Mouse (Mus musculus) liver, adult 2 months (tissue): ENCODE measurements around the gene Wwox. TPM values are rescaled to one million over a fixed set of nuclear protein-coding genes. Genes with fewer than 3 reads are reported as not detected.

ENCODE experiments used
- DNase-seq: peaks from one replicate; pipeline ENCODE4 v3.0.0-alpha.2; 2011; ENCODE audit warnings: low read depth, low spot score; ENCODE audit errors: extremely low read depth
- H3K27ac ChIP-seq: fragments of 200-500 bp; replicated peaks from 2 replicates; pipeline ENCODE4 v1.5.1; 2012; ENCODE audit warnings: low read depth, mild to moderate bottlenecking, control low read depth, inconsistent platforms, low read length; ENCODE audit not compliant: insufficient read depth
- H3K27me3 ChIP-seq: fragments of 200-500 bp; 2 replicates; pipeline ENCODE4 v1.6.1; 2012; ENCODE audit warnings: mild to moderate bottlenecking, moderate library complexity, low read length, inconsistent platforms; ENCODE audit not compliant: control insufficient read depth, insufficient read depth
- H3K36me3 ChIP-seq: fragments of 200-500 bp; 2 replicates; pipeline ENCODE4 v1.6.1; 2012; ENCODE audit warnings: low read length, inconsistent platforms; ENCODE audit not compliant: control insufficient read depth, insufficient read depth
- H3K4me1 ChIP-seq: fragments of 200-500 bp; 2 replicates; pipeline ENCODE4 v1.6.1; 2011; ENCODE audit warnings: low read length; ENCODE audit not compliant: control insufficient read depth, insufficient read depth
- H3K4me3 ChIP-seq: fragments of 200-500 bp; 2 replicates; pipeline ENCODE4 v1.5.1; 2011; ENCODE audit warnings: low read depth, mild to moderate bottlenecking, control low read depth, low read length, moderate library complexity; ENCODE audit not compliant: insufficient read depth
- H3K79me2 ChIP-seq: fragments of 200-500 bp; 2 replicates; pipeline ENCODE4 v1.6.1; 2012; ENCODE audit warnings: inconsistent platforms, mild to moderate bottlenecking, low read length, moderate library complexity; ENCODE audit not compliant: control insufficient read depth, insufficient read depth
- H3K9ac ChIP-seq: fragments of 200-500 bp; 2 replicates; pipeline ENCODE4 v1.6.1; 2012; ENCODE audit warnings: low read depth, mild to moderate bottlenecking, control low read depth, inconsistent platforms, low read length
- CTCF ChIP-seq: fragments of 200-500 bp; IDR thresholded peaks from 2 replicates; pipeline ENCODE4 v1.5.1; 2011; ENCODE audit warnings: low read depth, low read length, control low read depth
- POLR2A ChIP-seq: fragments of 200-500 bp; IDR thresholded peaks from 2 replicates; pipeline ENCODE4 v1.6.1; 2011; ENCODE audit warnings: low read length, control low read depth; ENCODE audit not compliant: insufficient read depth; ENCODE audit errors: extremely low read depth
- WGBS: fragments of 180-500 bp; shearing (Covaris S2); methylation state at CpG from one replicate; pipeline ENCODE4 v1.1.7; 2018; 5-methylcytosine and 5-hydroxymethylcytosine counted together
- polyA plus RNA-seq: library from polyadenylated mRNA; depleted of rRNA; stranded (reverse); fragments of >200 nt; gene quantifications from 2 replicates; pipeline ENCODE4 v1.2.3, GENCODE M21; 2012
- total RNA-seq: library from RNA; depleted of rRNA; stranded (reverse); fragments of >200 nt; gene quantifications from 2 replicates; pipeline ENCODE4 v1.2.3, GENCODE M21; 2014

Wwox gene
- total and polyA plus RNA-seq, 2 experiments = 7.2 to 10.0 TPM

DNA sequence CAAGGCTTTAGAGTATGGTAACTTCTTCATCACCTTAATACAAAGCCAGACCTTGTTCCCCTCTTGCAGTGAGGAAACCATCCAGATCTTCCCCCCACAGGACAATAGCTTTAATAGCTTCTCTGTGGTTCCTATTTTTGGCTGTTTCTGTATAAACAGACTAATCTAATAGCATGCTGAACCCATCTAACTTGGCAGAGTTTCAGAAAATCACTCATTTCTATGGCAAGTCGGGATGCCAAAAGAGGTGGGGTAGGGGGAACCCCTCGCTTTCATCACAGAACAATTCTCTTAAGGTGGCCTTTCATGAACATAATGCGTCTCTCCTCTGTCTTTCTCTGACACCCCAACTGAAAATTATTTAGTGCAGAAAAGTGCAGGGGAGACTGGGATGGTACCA, 433.0 kb downstream of the Wwox start:
- Histone ChIP-seq H3K4me3 (no peak overlapping the region), H3K27me3 (no peaks in the 10 kb centered on the region), H3K9ac (no peak overlapping the region), H3K27ac (no peak overlapping the region), H3K4me1 (no peaks in the 10 kb centered on the region), H3K36me3 (no peaks in the 10 kb centered on the region), H3K79me2 (no peaks in the 10 kb centered on the region)
- TF ChIP-seq POLR2A = no peak
- no peak for TF ChIP-seq CTCF
- DNase-seq = no peak
- 86% methylated on average over 3 of the region's 3 CpGs for WGBS

DNA sequence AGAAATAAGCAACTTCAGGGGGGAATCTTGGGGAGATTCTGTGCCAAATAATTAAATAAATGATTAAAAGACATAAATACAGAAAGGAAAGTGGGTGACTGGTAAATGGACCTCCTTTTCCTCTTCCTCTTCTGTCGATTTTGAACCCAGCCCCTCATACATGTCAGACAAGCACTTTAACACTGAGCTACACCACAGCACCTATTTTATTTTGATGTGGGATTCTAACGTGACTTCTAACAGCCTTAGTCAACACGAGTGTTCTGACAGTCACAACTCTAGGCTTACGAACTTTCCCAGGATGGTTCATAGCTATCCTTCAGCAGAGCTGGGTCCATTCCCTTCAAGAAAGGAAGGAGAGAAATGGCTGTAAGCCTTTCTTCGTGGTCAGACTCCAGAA, 435.7 kb downstream of the Wwox start:
- H3K27me3 ChIP-seq = no peaks in the 10 kb centered on the region
- H3K4me3 ChIP-seq = no peak overlapping the region
- H3K36me3 ChIP-seq = no peaks in the 10 kb centered on the region
- 82% methylated on average over 5 of the region's 5 CpGs for WGBS
- no peaks in the 10 kb centered on the region for H3K79me2 ChIP-seq
- H3K4me1 ChIP-seq = no peaks in the 10 kb centered on the region
- DNase-seq = no peak
- H3K9ac ChIP-seq = no peak overlapping the region
- no peak for TF ChIP-seq POLR2A
- no peak for TF ChIP-seq CTCF
- no peak overlapping the region for H3K27ac ChIP-seq

DNA sequence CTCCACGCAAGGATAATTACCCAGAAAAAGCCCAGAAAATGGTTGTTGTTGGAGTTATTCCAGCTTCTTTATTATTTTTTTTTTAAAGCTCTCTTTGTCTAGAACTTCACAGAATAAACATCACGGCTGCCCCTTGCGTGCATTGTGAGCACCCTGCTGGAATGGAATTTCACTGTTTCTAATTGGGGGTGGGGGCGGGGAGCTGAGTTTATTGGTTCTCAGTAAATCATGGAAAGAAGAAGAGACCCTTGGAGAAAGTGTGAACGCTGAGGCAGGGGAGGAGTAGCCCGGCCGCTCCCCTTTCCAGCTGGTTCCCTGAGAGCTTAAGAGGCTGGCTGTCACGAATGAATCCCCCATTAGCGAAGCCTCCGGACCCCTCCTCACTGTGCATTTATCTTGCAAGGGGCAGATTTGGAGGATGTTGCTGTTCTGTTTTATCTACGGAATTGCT, 436.7 kb downstream of the Wwox start:
- no peaks in the 10 kb centered on the region for H3K4me1 ChIP-seq

DNA sequence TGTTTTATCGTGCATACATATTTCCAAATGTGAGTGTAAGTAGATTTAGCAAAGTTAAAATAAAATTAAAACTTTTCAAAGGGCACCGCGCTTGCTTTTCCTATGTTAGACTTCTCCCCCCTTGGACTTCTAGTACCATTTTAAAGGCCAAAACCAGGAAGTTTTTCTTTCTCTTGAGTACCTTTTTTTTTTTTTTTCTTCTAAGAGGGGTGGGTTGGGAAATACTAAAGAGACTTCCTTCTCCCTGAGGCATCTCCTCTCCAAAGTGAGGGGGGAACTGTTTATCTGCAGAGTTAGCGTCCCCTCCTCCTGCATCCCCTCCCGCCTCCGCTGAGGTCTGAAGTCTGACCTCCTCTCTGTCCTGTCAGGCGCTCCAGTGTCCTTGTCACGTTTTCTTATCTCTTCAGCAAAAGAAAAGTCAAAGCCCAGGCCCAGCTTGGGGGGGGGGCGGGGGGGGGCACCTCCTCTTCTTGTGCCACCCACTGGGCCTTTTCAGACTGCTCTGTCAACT, 437.3 kb downstream of the Wwox start:
- no peaks in the 10 kb centered on the region for H3K27me3 ChIP-seq
- no peak for TF ChIP-seq CTCF
- no peak for TF ChIP-seq POLR2A
- DNase-seq = no peak
- no peaks in the 10 kb centered on the region for H3K79me2 ChIP-seq
- H3K36me3 ChIP-seq = no peaks in the 10 kb centered on the region
- H3K27ac ChIP-seq = no peak overlapping the region
- H3K4me3 ChIP-seq = no peak overlapping the region
- no peak overlapping the region for H3K9ac ChIP-seq
- H3K4me1 ChIP-seq = no peaks in the 10 kb centered on the region
- WGBS = 75% methylated on average over 9 of the region's 9 CpGs

More for the DNA sequence above, 436.7 kb downstream of the Wwox start:
- no peak overlapping the region for H3K9ac ChIP-seq
- DNase-seq = no peak
- no peaks in the 10 kb centered on the region for H3K79me2 ChIP-seq
- TF ChIP-seq CTCF (no peak), POLR2A (no peak)
- no peaks in the 10 kb centered on the region for H3K27me3 ChIP-seq
- H3K36me3 ChIP-seq = no peaks in the 10 kb centered on the region
- H3K27ac ChIP-seq = no peak overlapping the region
- no peak overlapping the region for H3K4me3 ChIP-seq
- WGBS = 75% methylated on average over 11 of the region's 11 CpGs

DNA sequence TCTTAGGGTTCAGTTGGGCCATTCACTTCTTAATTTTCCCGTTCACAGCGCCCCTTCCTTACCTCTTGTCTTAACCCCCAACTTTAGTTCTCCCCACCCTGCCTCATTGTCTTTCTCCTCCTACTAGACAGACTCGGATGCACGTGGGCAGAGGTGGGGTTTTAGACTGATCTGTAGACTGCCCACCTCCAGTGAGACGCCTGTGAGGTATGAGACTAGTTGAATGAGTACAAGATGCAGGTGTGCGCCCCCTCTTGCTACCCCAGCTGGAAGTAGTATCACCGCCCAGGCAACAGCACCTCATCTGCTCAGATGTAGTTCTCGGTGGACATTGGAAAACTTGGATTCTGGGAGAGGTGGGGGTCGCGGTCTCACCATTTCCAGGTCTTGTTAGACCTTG, 437.8 kb downstream of the Wwox start:
- TF ChIP-seq CTCF (no peak), POLR2A (no peak)
- H3K4me1 ChIP-seq = no peaks in the 10 kb centered on the region
- H3K79me2 ChIP-seq = no peaks in the 10 kb centered on the region
- 90% methylated on average over 10 of the region's 10 CpGs for WGBS
- no peaks in the 10 kb centered on the region for H3K36me3 ChIP-seq
- DNase-seq = no peak
- H3K27me3 ChIP-seq = no peaks in the 10 kb centered on the region
- no peak overlapping the region for H3K9ac ChIP-seq
- H3K4me3 ChIP-seq = no peak overlapping the region
- no peak overlapping the region for H3K27ac ChIP-seq

DNA sequence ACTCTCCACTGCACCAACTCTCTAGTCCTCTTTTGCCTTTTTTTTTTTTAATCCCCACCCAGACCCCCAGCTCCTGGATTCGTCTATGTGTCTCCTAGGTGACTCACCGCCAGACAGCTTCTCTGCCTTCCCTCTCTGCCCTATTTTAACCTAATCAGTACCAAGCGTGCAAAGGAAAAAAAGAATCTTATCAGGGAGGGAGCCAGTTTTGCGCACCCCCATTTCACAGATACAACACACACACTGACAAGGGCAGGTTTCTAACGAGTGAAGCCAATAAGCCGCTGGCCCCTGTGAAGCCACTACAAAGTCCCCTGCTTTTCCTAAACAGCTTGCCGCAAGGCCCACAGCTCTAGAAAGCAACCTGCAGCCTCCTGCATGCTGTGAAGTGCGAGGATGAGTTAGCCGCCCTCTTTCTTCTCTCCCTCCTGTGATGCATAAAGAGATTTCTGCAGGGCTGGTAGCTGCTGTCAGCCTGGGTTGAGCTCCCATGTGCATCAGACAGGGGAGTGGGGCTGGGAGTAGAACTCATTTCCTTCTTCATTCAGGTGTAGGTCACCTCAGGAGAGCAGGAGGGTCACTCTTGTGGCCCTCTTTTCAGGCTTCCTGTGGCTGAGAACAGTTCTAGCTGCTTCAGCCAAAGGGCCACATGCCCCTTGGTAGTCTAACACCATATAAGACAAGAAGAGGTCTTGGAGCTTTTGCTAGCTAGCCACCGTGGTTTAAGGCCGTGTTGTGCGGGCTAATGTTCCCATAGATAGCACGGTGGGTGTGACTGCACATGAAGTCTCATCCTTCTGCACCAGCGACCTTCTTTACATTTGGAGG, 439.2 kb downstream of the Wwox start:
- no peak for TF ChIP-seq CTCF
- TF ChIP-seq POLR2A = no peak
- H3K79me2 ChIP-seq = no peaks in the 10 kb centered on the region
- no peaks in the 10 kb centered on the region for H3K4me1 ChIP-seq
- WGBS = 96% methylated on average over 14 of the region's 14 CpGs
- H3K4me3 ChIP-seq = no peak overlapping the region
- H3K27ac ChIP-seq = no peak overlapping the region
- no peaks in the 10 kb centered on the region for H3K27me3 ChIP-seq
- no peaks in the 10 kb centered on the region for H3K36me3 ChIP-seq
- DNase-seq = no peak
- no peak overlapping the region for H3K9ac ChIP-seq
